Mouse (Mus musculus) lung, postnatal 0 days (tissue): Measurements from ENCODE around the gene Cd4.

Source experiments
- CTCF ChIP-seq: IDR thresholded peaks from 2 replicates; pipeline ENCODE4 v1.5.1; 2016; ENCODE audit warnings: antibody characterized with exemption, mild to moderate bottlenecking
- EP300 ChIP-seq: IDR thresholded peaks from 2 replicates; pipeline ENCODE4 v1.6.1; 2016; ENCODE audit warnings: antibody characterized with exemption, mild to moderate bottlenecking, control low read depth

DNA sequence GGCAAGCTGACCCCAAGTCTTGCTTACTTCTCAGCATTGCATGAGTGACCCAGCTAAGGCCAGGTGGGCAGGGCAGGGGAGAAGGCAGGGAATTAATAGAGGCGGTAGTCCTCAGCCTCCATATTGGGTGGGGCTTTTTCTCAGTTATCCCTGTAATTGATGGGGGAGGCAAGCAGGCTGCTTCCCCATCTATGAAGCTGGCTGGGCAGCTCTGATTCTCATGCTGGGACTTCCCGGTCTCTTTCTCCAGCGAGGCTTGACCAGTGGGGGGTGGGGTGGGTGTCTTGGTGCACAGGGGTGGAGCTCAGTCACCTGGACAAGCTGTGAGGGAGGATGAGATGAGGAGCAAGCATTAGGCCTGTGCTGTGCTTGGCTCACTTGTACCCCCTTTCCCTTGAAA lies 26.2 kb downstream of the Cd4 start:
- TF ChIP-seq CTCF = no peak
- no peak for TF ChIP-seq EP300
